Mouse (Mus musculus) gastrocnemius, postnatal 10 days (tissue): ENCODE data around the gene Gm13278. TPM values are rescaled to one million over a fixed set of nuclear protein-coding genes. Genes with fewer than 3 reads are reported as not detected.
A peak's percentile ranks its signal among the peaks of the same experiment; 100 is the strongest.
"Not testable (repeated sequence)": the region's sequence is repeated elsewhere in the genome, so short reads cannot be mapped to it uniquely, and the experiment has no call there.

ENCODE experiments used
- DNase-seq: peaks from one replicate; pipeline ENCODE4 v3.0.0; 2021; ENCODE audit warnings: mixed read lengths
- total RNA-seq, 2 experiments: library from RNA; stranded (reverse); gene quantifications; 2 replicates each; pipeline ENCODE4 v1.2.3; 2021

The Gm13278 gene
- total RNA-seq, 2 experiments from 2014 or later, result not detected

DNA sequence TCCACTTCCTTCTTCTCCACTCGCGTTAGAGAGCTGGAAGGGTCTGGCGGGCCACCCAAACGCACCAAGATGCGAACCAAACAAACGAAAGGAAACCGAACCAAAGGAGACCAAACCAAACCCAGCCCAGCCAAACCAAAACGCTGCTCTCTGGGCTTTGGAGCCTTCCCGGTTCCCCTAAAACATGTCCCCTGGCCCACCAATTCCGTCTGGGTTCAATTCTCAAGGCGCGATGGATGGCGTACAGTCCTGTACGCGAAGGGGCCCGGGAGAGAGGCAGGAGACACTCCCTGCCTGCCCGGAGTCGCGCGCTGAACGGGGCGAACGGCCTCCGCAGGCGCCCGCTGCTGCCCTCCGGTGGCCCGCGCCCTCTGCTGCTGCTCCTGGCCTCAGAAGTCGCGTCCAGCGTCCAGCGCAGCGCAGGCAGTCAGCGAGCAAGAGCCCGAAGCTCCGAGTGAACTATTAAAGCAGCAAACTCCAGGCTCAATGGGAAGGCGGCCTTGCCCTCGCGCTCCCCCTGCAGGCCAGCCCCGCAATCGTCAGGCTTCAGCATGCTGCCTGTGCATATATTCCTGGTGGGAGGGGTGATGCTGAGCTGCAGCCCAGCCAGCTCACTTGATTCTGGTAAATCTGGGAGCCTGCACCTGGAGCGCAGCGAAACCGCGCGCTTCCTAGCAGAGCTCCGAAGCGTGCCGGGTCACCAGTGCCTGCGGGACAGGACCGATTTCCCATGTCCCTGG lies 2.8 kb downstream of the Gm13278 start, which contains the start of gene Gm13275:
TSS of gene Gm13275 (plus strand) at position 552 of the 740 bp plus-strand sequence.
- peak; percentile 52 for DNase-seq

- DNase-seq, result not testable (repeated sequence)
Observed at GRCm38 (mm10) chr4:88797097-88797496, 5.7 kb downstream of the Gm13278 start, which contains the start of gene Gm13279. TSS of gene Gm13279 (plus strand) at chr4:88797397.

GRCm38 (mm10) chr4:88799365-88799764 lies 8.0 kb downstream of the Gm13278 start, which contains the start of gene Gm13285:
TSS of gene Gm13285 (plus strand) at chr4:88799665.
- not testable (repeated sequence) for DNase-seq

DNA sequence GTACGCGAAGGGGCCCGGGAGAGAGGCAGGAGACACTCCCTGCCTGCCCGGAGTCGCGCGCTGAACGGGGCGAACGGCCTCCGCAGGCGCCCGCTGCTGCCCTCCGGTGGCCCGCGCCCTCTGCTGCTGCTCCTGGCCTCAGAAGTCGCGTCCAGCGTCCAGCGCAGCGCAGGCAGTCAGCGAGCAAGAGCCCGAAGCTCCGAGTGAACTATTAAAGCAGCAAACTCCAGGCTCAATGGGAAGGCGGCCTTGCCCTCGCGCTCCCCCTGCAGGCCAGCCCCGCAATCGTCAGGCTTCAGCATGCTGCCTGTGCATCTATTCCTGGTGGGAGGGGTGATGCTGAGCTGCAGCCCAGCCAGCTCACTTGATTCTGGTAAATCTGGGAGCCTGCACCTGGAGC lies 11.6 kb downstream of the Gm13278 start, which contains the start of gene Gm13287:
TSS of gene Gm13287 (plus strand) at position 301 of the 400 bp plus-strand sequence.
- DNase-seq, result not testable (repeated sequence)

- not testable (repeated sequence) for DNase-seq
Observed at GRCm38 (mm10) chr4:88805231-88805630, 13.9 kb downstream of the Gm13278 start, which contains the start of gene Gm13288. TSS of gene Gm13288 (plus strand) at chr4:88805531.

DNA sequence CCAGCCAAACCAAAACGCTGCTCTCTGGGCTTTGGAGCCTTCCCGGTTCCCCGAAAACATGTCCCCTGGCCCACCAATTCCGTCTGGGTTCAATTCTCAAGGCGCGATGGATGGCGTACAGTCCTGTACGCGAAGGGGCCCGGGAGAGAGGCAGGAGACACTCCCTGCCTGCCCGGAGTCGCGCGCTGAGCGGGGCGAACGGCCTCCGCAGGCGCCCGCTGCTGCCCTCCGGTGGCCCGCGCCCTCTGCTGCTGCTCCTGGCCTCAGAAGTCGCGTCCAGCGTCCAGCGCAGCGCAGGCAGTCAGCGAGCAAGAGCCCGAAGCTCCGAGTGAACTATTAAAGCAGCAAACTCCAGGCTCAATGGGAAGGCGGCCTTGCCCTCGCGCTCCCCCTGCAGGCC lies 14.4 kb downstream of the Gm13278 start:
- DNase-seq, result peak; percentile 30

DNA sequence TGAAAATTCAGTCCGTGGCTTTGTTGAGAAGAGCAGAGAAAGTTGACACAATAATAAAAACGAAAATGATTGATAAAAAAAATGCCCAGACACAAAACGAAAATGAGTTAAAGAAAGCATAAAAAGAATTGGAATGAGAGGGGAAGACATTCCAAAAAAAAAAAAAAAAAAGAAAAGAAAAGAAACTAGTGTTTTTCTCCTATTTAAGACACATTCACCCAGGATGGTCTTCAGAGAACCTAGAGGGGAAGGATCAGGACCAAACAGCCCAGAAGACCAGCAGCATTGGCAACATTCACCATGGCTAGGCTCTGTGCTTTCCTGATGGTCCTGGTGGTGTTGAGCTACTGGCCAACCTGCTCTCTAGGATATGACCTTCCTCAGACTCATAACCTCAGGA lies 24.6 kb downstream of the Gm13278 start, which contains the start of gene Ifna7:
TSS of gene Ifna7 (plus strand) at position 301 of the 400 bp plus-strand sequence.
- DNase-seq, result no peak

- no peak for DNase-seq
Observed at GRCm38 (mm10) chr4:88819659-88820058, 28.3 kb downstream of the Gm13278 start, which contains the start of gene Ifna11. TSS of gene Ifna11 (plus strand) at chr4:88819959.

DNA sequence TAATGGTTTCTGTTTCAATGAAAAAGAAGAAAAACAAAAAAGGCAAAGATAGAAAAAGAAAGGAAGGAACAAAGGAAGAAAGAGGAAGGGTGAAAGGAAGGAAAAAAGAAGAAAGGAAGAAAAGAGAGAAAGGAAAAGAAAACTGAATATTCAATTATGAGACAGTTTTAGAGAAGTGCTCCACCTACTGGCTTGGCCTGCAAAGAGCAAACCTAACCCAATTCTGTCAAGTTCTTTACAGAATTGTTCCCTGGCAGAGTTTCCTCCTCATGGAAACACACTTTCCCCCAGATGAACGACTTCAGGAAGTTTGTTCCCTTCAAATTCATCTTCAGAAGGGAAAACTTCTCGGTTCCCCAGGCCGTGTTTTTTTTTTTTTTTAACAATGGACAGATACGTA lies 31.6 kb downstream of the Gm13278 start:
- DNase-seq, result no peak

GRCm38 (mm10) chr4:88827116-88827515 lies 35.8 kb downstream of the Gm13278 start, which contains the start of gene Ifna6:
TSS of gene Ifna6 (plus strand) at chr4:88827416.
- not testable (repeated sequence) for DNase-seq

DNA sequence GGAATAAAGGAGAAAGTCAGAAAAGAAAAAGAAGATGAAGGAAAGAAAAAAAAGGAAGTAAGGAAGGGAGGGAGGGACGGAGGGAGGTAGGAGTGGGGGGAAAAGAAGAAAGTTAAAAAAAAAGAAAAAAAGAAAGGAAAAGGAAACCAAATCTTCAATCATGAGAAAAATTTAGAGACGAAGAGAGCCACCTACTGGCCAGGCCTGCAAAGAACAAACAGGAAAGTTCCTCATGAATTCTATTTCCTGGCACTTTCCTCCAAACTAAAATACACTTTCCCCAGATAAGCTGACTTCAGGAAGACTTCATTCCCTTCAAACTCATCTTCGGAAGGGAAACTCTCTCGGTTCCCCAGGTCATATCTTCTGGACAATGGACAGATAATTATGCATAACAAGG lies 39.2 kb downstream of the Gm13278 start:
- peak; percentile 13 for DNase-seq

DNA sequence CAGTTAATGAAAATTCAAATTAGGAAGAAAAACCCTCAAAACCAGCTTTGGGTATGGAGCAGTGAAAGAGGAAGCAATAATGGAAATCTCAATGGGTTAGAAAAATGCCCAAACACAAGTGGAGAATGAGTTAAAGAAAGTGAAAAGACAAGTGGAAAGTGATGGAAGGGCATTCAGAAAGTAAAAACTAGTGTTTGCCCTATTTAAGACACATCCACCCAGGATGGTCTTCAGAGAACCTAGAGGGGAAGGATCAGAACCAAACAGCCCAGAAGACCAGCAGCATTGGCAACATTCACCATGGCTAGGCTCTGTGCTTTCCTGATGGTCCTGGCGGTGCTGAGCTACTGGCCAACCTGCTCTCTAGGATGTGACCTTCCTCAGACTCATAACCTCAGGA lies 43.9 kb downstream of the Gm13278 start, which contains the start of gene Ifna5:
TSS of gene Ifna5 (plus strand) at position 301 of the 400 bp plus-strand sequence.
- DNase-seq, result not testable (repeated sequence)

- no peak for DNase-seq
Observed at GRCm38 (mm10) chr4:88838828-88839227, 47.5 kb downstream of the Gm13278 start.

- no peak for DNase-seq
Observed at GRCm38 (mm10) chr4:88840058-88840457, 48.7 kb downstream of the Gm13278 start.

GRCm38 (mm10) chr4:88841438-88841911 lies 50.1 kb downstream of the Gm13278 start, which contains the start of gene Ifna4:
TSS of gene Ifna4 (plus strand) at chr4:88841861.
- DNase-seq, result no peak

Other genes starting within 250 kb of the Gm13278 start
- not detected for gene Ifna15, start 233.3 kb upstream of the Gm13278 start, total RNA-seq
- gene Ifna14, start 219.8 kb upstream of the Gm13278 start, total RNA-seq, result not detected
- not detected for gene Ifna9, start 199.2 kb upstream of the Gm13278 start, total RNA-seq
- gene Ifna12, start 188.2 kb upstream of the Gm13278 start, total RNA-seq, result not detected
- not detected for gene C87499, start 157.1 kb upstream of the Gm13278 start, total RNA-seq
- not detected for gene Ifna13, start 147.1 kb upstream of the Gm13278 start, total RNA-seq
- gene Ifna16, start 114.6 kb upstream of the Gm13278 start, total RNA-seq, result not detected
- not detected for gene Ifna2, start 107.6 kb upstream of the Gm13278 start, total RNA-seq
- gene Ifnab, start 100.2 kb upstream of the Gm13278 start, total RNA-seq, result not detected
- under 1 TPM; 0.31 to 0.34 TPM for gene Gm26566, start 69.7 kb upstream of the Gm13278 start, total RNA-seq
- gene Klhl9, start 69.1 kb upstream of the Gm13278 start, total RNA-seq, result 10 to 100 TPM; 57.1 to 66.3 TPM
- gene Gm13271, start 36.7 kb upstream of the Gm13278 start, total RNA-seq, result not detected
- not detected for gene Gm13283, start 31.4 kb upstream of the Gm13278 start, total RNA-seq
- not detected for gene Gm13290, start 17.7 kb upstream of the Gm13278 start, total RNA-seq
- not detected for gene Gm13289, start 14.6 kb upstream of the Gm13278 start, total RNA-seq
- gene Gm13272, start 11.7 kb upstream of the Gm13278 start, total RNA-seq, result not detected
- gene Ifnz, start 9.4 kb upstream of the Gm13278 start, total RNA-seq, result not detected
- not detected for gene Gm13276, start 5.8 kb upstream of the Gm13278 start, total RNA-seq
- not detected for gene Gm13277, start 2.9 kb upstream of the Gm13278 start, total RNA-seq
- gene Gm13275, start 2.9 kb downstream of the Gm13278 start, total RNA-seq, result not detected
- not detected for gene Gm13279, start 5.8 kb downstream of the Gm13278 start, total RNA-seq
- gene Gm13285, start 8.1 kb downstream of the Gm13278 start, total RNA-seq, result under 1 TPM in 1 of 2 experiments, not detected in 1; 0.21 TPM
- gene Gm13287, start 11.7 kb downstream of the Gm13278 start, total RNA-seq, result not detected
- not detected for gene Gm13288, start 14.0 kb downstream of the Gm13278 start, total RNA-seq
- gene Ifna7, start 24.7 kb downstream of the Gm13278 start, total RNA-seq, result not detected
- not detected for gene Ifna11, start 28.4 kb downstream of the Gm13278 start, total RNA-seq
- gene Ifna6, start 35.9 kb downstream of the Gm13278 start, total RNA-seq, result not detected
- not detected for gene Ifna5, start 44.0 kb downstream of the Gm13278 start, total RNA-seq
- gene Ifna4, start 50.3 kb downstream of the Gm13278 start, total RNA-seq, result not detected
- gene Ifna1, start 58.5 kb downstream of the Gm13278 start, total RNA-seq, result not detected
- gene Ifne, start 88.7 kb downstream of the Gm13278 start, total RNA-seq, result not detected